Mouse (Mus musculus) myocyte (in vitro differentiated cells): ENCODE results near the gene Srsf9. TPM values are rescaled to one million over a fixed set of nuclear protein-coding genes. Genes with fewer than 3 reads are reported as not detected.

ENCODE experiments used
- H3K27me3 ChIP-seq: one replicate; pipeline ENCODE4 v1.6.1; 2011; ENCODE audit not compliant: control insufficient read depth, insufficient read depth, insufficient read length
- H3K36me3 ChIP-seq: one replicate; pipeline ENCODE4 v1.6.1; 2011; ENCODE audit not compliant: control insufficient read depth, insufficient read depth
- H3K4me2 ChIP-seq: one replicate; pipeline ENCODE4 v1.6.1; 2011; ENCODE audit warnings: low read depth, control low read depth
- H3K4me3 ChIP-seq: one replicate; pipeline ENCODE4 v1.5.1; 2011; ENCODE audit warnings: mild to moderate bottlenecking, control low read depth, moderate library complexity
- H3K79me2 ChIP-seq: one replicate; pipeline ENCODE4 v1.6.1; 2011; ENCODE audit not compliant: control insufficient read depth, insufficient read depth
- H3ac ChIP-seq: one replicate; pipeline ENCODE4 v1.6.1; 2011; ENCODE audit not compliant: control insufficient read depth, insufficient read length
- CEBPB ChIP-seq: IDR thresholded peaks from 2 replicates; pipeline ENCODE4 v1.6.1; 2011; ENCODE audit warnings: mild to moderate bottlenecking, moderate library complexity; ENCODE audit not compliant: poor library complexity, insufficient read depth, severe bottlenecking
- E2F4 ChIP-seq: IDR thresholded peaks from one replicate; pipeline ENCODE4 v1.6.1; 2011; ENCODE audit warnings: mild to moderate bottlenecking, control low read depth, moderate library complexity; ENCODE audit not compliant: insufficient read depth
- MAX ChIP-seq: IDR thresholded peaks from one replicate; pipeline ENCODE4 v1.6.1; 2011; ENCODE audit warnings: low read depth, mild to moderate bottlenecking, control low read depth
- MYOD1 ChIP-seq, 3 experiments: IDR thresholded peaks; one replicate each; pipeline ENCODE4 v1.6.1; 2011; ENCODE audit warnings: control low read depth in 2 of 3, low read depth in 2 of 3, mild to moderate bottlenecking in 2 of 3, moderate library complexity in 1 of 3; ENCODE audit not compliant: insufficient read length in 2 of 3, control insufficient read depth in 1 of 3
- MYOG ChIP-seq, 3 experiments: IDR thresholded peaks; one replicate each; pipeline ENCODE4 v1.6.1; 2011; ENCODE audit warnings: control low read depth in 2 of 3, low read depth in 2 of 3, mild to moderate bottlenecking in 2 of 3; ENCODE audit not compliant: insufficient read length in 2 of 3, control insufficient read depth in 1 of 3, insufficient read depth in 1 of 3
- POLR2A ChIP-seq: IDR thresholded peaks from one replicate; pipeline ENCODE4 v1.6.1; 2011; ENCODE audit warnings: low read depth, mild to moderate bottlenecking, control low read depth, moderate library complexity; ENCODE audit not compliant: insufficient read length
- POLR2AphosphoS2 ChIP-seq: IDR thresholded peaks from one replicate; pipeline ENCODE4 v1.6.1; 2011; ENCODE audit warnings: low read depth, control low read depth; ENCODE audit not compliant: insufficient read length
- REST ChIP-seq: IDR thresholded peaks from one replicate; pipeline ENCODE4 v1.6.1; 2011; ENCODE audit warnings: mild to moderate bottlenecking, control low read depth, moderate library complexity; ENCODE audit not compliant: insufficient read depth, insufficient read length
- SRF ChIP-seq: IDR thresholded peaks from one replicate; pipeline ENCODE4 v1.6.1; 2011; ENCODE audit warnings: low read depth; ENCODE audit not compliant: control insufficient read depth, insufficient read length
- TCF12 ChIP-seq: IDR thresholded peaks from one replicate; pipeline ENCODE4 v1.6.1; 2011; ENCODE audit warnings: mild to moderate bottlenecking, control low read depth; ENCODE audit not compliant: poor library complexity, insufficient read depth, severe bottlenecking
- TCF3 ChIP-seq: IDR thresholded peaks from one replicate; pipeline ENCODE4 v1.6.1; 2011; ENCODE audit warnings: low read depth, control low read depth; ENCODE audit not compliant: insufficient read length
- USF1 ChIP-seq: IDR thresholded peaks from one replicate; pipeline ENCODE4 v1.6.1; 2011; ENCODE audit warnings: low read depth, mild to moderate bottlenecking, control low read depth, moderate library complexity
- polyA plus RNA-seq: library from polyadenylated mRNA; unstranded; fragments of >200 nt; fragmentation: generic; extraction: Trizol; gene quantifications from one replicate; pipeline ENCODE4 v1.2.1, GENCODE M21; 2012; ENCODE audit warnings: missing spikeins

The Srsf9 gene
- polyA plus RNA-seq, 1 experiment = 52.0 TPM

DNA sequence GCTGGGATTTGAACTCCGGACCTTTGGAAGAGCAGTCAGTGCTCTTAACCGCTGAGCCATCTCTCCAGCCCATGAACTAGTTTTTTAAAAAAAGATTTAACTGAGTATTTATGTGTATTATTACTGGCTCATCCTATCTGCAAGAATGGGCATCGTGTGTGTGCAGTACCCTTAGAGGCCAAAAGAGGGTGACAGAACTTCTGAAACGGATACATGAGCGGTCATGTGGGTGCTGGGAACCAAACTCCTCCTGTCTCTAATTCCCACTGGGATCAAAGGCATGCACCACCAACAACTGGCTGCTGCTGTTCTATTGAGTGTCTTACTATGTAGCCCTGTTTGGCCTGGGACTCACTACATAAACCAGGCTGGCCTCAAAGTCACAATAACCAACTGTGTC lies 24.4 kb downstream of the Srsf9 start:
- no peaks in the 10 kb centered on the region for H3K36me3 ChIP-seq
- peaks cover 18% of the 10 kb centered on the region for H3K27me3 ChIP-seq
- no peak overlapping the region for H3ac ChIP-seq
- TF ChIP-seq REST = no peak
- TF ChIP-seq MAX = no peak
- no peak for TF ChIP-seq USF1
- no peak for TF ChIP-seq MYOD1 (IDR thresholded peaks at IDR 0.05; ENCODE audit: control insufficient read depth in 1 of 3, insufficient read length in 2 of 3, low read depth in 2 of 3)
- TF ChIP-seq TCF3 = no peak
- TF ChIP-seq TCF12 = no peak
- no peak for TF ChIP-seq E2F4
- no peak for TF ChIP-seq SRF
- TF ChIP-seq MYOG (IDR thresholded peaks at IDR 0.05; ENCODE audit: control insufficient read depth in 1 of 3, insufficient read depth in 1 of 3, insufficient read length in 2 of 3, low read depth in 2 of 3) = no peak
- TF ChIP-seq POLR2A = no peak
- no peak for TF ChIP-seq POLR2AphosphoS2
- no peak for TF ChIP-seq CEBPB
- no peak overlapping the region for H3K4me3 ChIP-seq
- no peak overlapping the region for H3K4me2 ChIP-seq
- peaks cover 21% of the 10 kb centered on the region for H3K79me2 ChIP-seq

DNA sequence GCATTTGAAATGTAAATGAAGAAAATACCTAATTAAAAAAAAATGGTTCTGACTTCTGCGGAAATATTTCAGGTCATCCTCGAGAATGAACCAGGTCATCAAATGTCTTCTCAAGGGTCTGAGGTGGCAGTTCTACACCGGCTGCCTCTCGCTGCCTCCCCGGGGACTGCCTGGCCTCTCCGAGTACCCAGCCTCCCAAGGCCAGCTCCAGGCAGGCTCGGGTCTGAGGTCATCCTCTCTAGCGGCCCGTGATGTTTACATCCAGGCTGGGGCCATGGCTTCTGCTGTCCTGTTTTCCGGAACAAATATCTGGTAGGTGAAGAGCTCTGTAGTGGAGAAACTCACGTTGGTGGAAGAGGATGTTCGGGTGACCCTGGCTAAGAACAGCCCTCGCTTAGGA lies 28.1 kb downstream of the Srsf9 start:
- Histone ChIP-seq H3K36me3 (no peaks in the 10 kb centered on the region), H3ac (no peak overlapping the region), H3K4me3 (no peak overlapping the region), H3K79me2 (no peaks in the 10 kb centered on the region), H3K27me3 (peaks cover 18% of the 10 kb centered on the region), H3K4me2 (no peak overlapping the region)
- TF ChIP-seq REST (no peak), TCF3 (no peak), POLR2A (no peak), TCF12 (no peak), E2F4 (no peak), USF1 (no peak), MYOG (IDR thresholded peaks at IDR 0.05; ENCODE audit: control insufficient read depth in 1 of 3, insufficient read depth in 1 of 3, insufficient read length in 2 of 3, low read depth in 2 of 3) (no peak), POLR2AphosphoS2 (no peak), MAX (no peak), SRF (no peak), MYOD1 (IDR thresholded peaks at IDR 0.05; ENCODE audit: control insufficient read depth in 1 of 3, insufficient read length in 2 of 3, low read depth in 2 of 3) (no peak), CEBPB (no peak)

DNA sequence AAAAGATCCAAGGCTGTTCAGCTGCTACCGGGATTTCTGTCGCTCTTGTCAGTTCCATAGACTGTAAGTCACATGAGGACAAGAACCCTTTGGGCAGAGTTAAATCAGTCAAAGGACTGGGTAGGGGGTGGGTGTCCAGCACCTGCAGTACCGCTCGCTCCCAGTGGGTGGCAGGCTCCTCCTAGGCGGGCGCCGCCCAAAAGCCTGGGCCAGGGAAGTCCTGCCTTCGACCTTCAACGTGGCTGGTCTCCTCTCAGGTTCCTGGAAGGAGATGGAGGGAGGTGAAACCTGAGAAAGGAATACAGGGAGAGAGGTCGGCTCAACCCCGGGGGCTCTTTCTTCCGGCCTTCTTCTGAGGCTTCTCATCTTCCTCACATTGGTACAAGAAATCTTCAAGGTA lies 31.9 kb downstream of the Srsf9 start:
- Histone ChIP-seq H3K27me3 (peaks cover 15% of the 10 kb centered on the region), H3K79me2 (no peaks in the 10 kb centered on the region), H3K4me2 (peak overlapping the region; percentile 40), H3ac (no peak overlapping the region), H3K36me3 (no peaks in the 10 kb centered on the region), H3K4me3 (no peak overlapping the region)
- TF ChIP-seq MYOD1 (IDR thresholded peaks at IDR 0.05; ENCODE audit: control insufficient read depth in 1 of 3, insufficient read length in 2 of 3, low read depth in 2 of 3) (no peak), MYOG (IDR thresholded peaks at IDR 0.05; ENCODE audit: control insufficient read depth in 1 of 3, insufficient read depth in 1 of 3, insufficient read length in 2 of 3, low read depth in 2 of 3) (no peak), TCF12 (no peak), POLR2AphosphoS2 (no peak), CEBPB (no peak), TCF3 (no peak), POLR2A (no peak), USF1 (no peak), REST (no peak), E2F4 (no peak), SRF (no peak), MAX (no peak)

DNA sequence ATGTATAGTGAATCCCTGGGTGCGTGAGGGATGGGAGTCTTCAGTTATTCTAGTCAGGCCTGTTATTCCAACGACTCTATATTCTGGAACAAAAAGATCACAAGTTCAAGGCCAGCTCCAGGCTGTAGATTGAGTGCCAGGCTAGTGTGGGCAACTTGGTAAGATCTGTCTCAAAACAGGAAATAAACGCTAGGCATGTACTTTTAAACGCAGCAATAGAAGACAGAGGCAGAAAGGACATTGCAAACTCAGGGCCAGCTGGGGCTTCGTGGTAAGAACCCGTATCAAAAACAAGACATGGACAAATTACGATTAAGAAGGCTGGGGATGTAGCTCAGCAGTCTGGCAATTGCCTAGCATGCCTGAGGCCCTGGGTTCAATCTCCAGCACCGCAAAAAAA lies 32.5 kb downstream of the Srsf9 start:
- Histone ChIP-seq H3K79me2 (no peaks in the 10 kb centered on the region), H3K4me2 (no peak overlapping the region), H3K36me3 (no peaks in the 10 kb centered on the region), H3K27me3 (peaks cover 15% of the 10 kb centered on the region), H3ac (no peak overlapping the region), H3K4me3 (no peak overlapping the region)
- no peak for TF ChIP-seq CEBPB
- no peak for TF ChIP-seq USF1
- no peak for TF ChIP-seq TCF3
- TF ChIP-seq MYOG (IDR thresholded peaks at IDR 0.05; ENCODE audit: control insufficient read depth in 1 of 3, insufficient read depth in 1 of 3, insufficient read length in 2 of 3, low read depth in 2 of 3) = no peak
- no peak for TF ChIP-seq POLR2A
- TF ChIP-seq MYOD1 (IDR thresholded peaks at IDR 0.05; ENCODE audit: control insufficient read depth in 1 of 3, insufficient read length in 2 of 3, low read depth in 2 of 3) = no peak
- no peak for TF ChIP-seq REST
- TF ChIP-seq MAX = no peak
- TF ChIP-seq E2F4 = no peak
- no peak for TF ChIP-seq TCF12
- TF ChIP-seq SRF = no peak
- TF ChIP-seq POLR2AphosphoS2 = no peak
